ENCODE assay signal across 21 mouse cellular contexts in genomic region chr19:34556621-34557020, GRCm38 (mm10). TPM values are rescaled to one million over a fixed set of nuclear protein-coding genes. Genes with fewer than 3 reads are reported as not detected.
DNase-seq lines count a peak whose midpoint lies in the region; ATAC-seq lines count a peak whose summit lies in the region.
"Had no signal": no experiment of that assay in that cellular context is flagged by ENCODE, and none has a peak within 500 bp of the region (broad histone marks: within the 10 kb centered on the region; RNA-seq: fewer than 3 reads in every experiment).

No protein-coding gene starts in this region.

- no peaks in the 10 kb centered on the region for H3K9me3 ChIP-seq in forebrain, embryonic 16.5 days (ENCODE audit: control insufficient read depth, low read length)
- H3K9me3 ChIP-seq: embryonic facial prominence, embryonic 12.5 days; hindbrain, embryonic 10.5 days; stomach, embryonic 15.5 days had no signal

- H3K27me3 ChIP-seq in forebrain, embryonic 16.5 days (replicated peaks; ENCODE audit: control insufficient read depth, insufficient read depth, low read length) = no peaks in the 10 kb centered on the region
- H3K27me3 ChIP-seq: embryonic facial prominence, embryonic 12.5 days; stomach, embryonic 15.5 days had no signal

- no peak overlapping the region for H3K4me2 ChIP-seq in forebrain, embryonic 16.5 days (ENCODE audit: low read length)
- H3K4me2 ChIP-seq: embryonic facial prominence, embryonic 12.5 days; liver, embryonic 11.5 days; midbrain, embryonic 11.5 days; stomach, embryonic 15.5 days had no signal

- H3K4me1 ChIP-seq in forebrain, embryonic 16.5 days (replicated peaks; ENCODE audit: control insufficient read depth, insufficient read depth, low read length) = peaks cover 6% of the 10 kb centered on the region; the same call in 1 of the 2 replicates
- H3K4me1 ChIP-seq: stomach, embryonic 15.5 days had no signal

- no peaks in the 10 kb centered on the region for H3K36me3 ChIP-seq in forebrain, embryonic 16.5 days (ENCODE audit: control insufficient read depth, insufficient read depth)
- H3K36me3 ChIP-seq: embryonic facial prominence, embryonic 12.5 days; forebrain, embryonic 10.5 days; hindbrain, embryonic 10.5 days; stomach, embryonic 15.5 days had no signal

- H3K9ac ChIP-seq in forebrain, embryonic 16.5 days (replicated peaks; ENCODE audit: low read depth, low read length) = no peak overlapping the region
- H3K9ac ChIP-seq: embryonic facial prominence, embryonic 12.5 days; stomach, embryonic 15.5 days had no signal

- 66% methylated on average over 3 of the region's 3 CpGs for WGBS in forebrain, embryonic 16.5 days

- no peak overlapping the region for H3K4me3 ChIP-seq in forebrain, embryonic 16.5 days (replicated peaks; ENCODE audit: low read length)
- H3K4me3 ChIP-seq: embryonic facial prominence, embryonic 12.5 days; forebrain, embryonic 10.5 days; hindbrain, embryonic 10.5 days; stomach, embryonic 15.5 days had no signal

- intact Hi-C loops in heart, postnatal 25 days (cut with DNase I) = no loop called here

- no peak for ATAC-seq in forebrain, embryonic 16.5 days

- no peak overlapping the region for H3K27ac ChIP-seq in forebrain, embryonic 16.5 days (ENCODE audit: low read length)
- H3K27ac ChIP-seq: embryonic facial prominence, embryonic 12.5 days; forebrain, embryonic 10.5 days; hindbrain, embryonic 10.5 days; stomach, embryonic 15.5 days had no signal

- DNase-seq in kidney, postnatal 14 days = peak; percentile 18
- no peak for DNase-seq in kidney, adult 11 months
- peak; percentile 35 for DNase-seq in gastrocnemius, adult 18-20 months (ENCODE audit: low spot score)
- peak; percentile 41 for DNase-seq in gastrocnemius, postnatal 25 days
- DNase-seq in heart, postnatal 25 days (ENCODE audit: low spot score) = peak; percentile 31
- DNase-seq in right cerebral cortex, adult 18-20 months = no peak
- DNase-seq: adrenal gland, adult 2 months; cerebellum, adult 18-20 months; layer of hippocampus, postnatal 36 days; left cerebral cortex, postnatal 4 days; spleen, adult 18-20 months; thymus, postnatal 25 days had no signal

RNA-seq across cellular contexts. Expression of gene Ifit2, which starts 6.1 kb away (rescaled TPM):
- total RNA-seq in gastrocnemius, adult 18-20 months (2021) = under 1 TPM; 0.62 to 0.85 TPM
- 1 to 10 TPM in 1 of 2 experiments, under 1 TPM in 1; 0.92 to 1.7 TPM for total RNA-seq in gastrocnemius, postnatal 25 days (2021)
- 1 to 10 TPM; 3.5 to 3.6 TPM for total RNA-seq in heart, postnatal 25 days (2021)
- 9.0 and 10.5 TPM in 2 replicates for polyA plus RNA-seq in forebrain, embryonic 16.5 days (2015; fragmentation: Nextera tagmentation; extraction: Ambion mirVana)

RNA-seq across cellular contexts. Expression of gene Ifit3, which starts 26.7 kb away (rescaled TPM):
- total RNA-seq in gastrocnemius, adult 18-20 months (2021) = under 1 TPM; 0.71 to 0.88 TPM
- under 1 TPM; 0.88 to 0.95 TPM for total RNA-seq in gastrocnemius, postnatal 25 days (2021)
- total RNA-seq in heart, postnatal 25 days (2021) = 1 to 10 TPM; 3.8 to 4.0 TPM
- 1.3 TPM in 2 replicates for polyA plus RNA-seq in forebrain, embryonic 16.5 days (2015; fragmentation: Nextera tagmentation; extraction: Ambion mirVana)

RNA-seq across cellular contexts. Expression of gene Lipa, which starts 29.3 kb away (rescaled TPM):
- total RNA-seq in gastrocnemius, adult 18-20 months (2021) = 1 to 10 TPM; 4.6 to 5.3 TPM
- total RNA-seq in gastrocnemius, postnatal 25 days (2021) = 1 to 10 TPM; 6.5 to 9.7 TPM
- total RNA-seq in heart, postnatal 25 days (2021) = 10 to 100 TPM; 21.0 to 25.6 TPM
- 14.2 and 16.0 TPM in 2 replicates for polyA plus RNA-seq in forebrain, embryonic 16.5 days (2015; fragmentation: Nextera tagmentation; extraction: Ambion mirVana)

RNA-seq across cellular contexts. Expression of gene Ifit1bl1, which starts 45.1 kb away (rescaled TPM):
- total RNA-seq in gastrocnemius, adult 18-20 months (2021) = not detected
- total RNA-seq in gastrocnemius, postnatal 25 days (2021) = not detected
- total RNA-seq in heart, postnatal 25 days (2021) = 1 to 10 TPM in 1 of 2 experiments, under 1 TPM in 1; 0.84 to 1.2 TPM
- polyA plus RNA-seq in forebrain, embryonic 16.5 days (2015; fragmentation: Nextera tagmentation; extraction: Ambion mirVana) = 0.65 and 0.98 TPM in 2 replicates
- total RNA-seq: ES-E14 had no signal
- polyA plus RNA-seq: hindbrain, embryonic 10.5 days had no signal

RNA-seq across cellular contexts. Expression of gene Ifit3b, which starts 51.1 kb away (rescaled TPM):
- 1 to 10 TPM; 1.4 to 2.0 TPM for total RNA-seq in gastrocnemius, adult 18-20 months (2021)
- total RNA-seq in gastrocnemius, postnatal 25 days (2021) = under 1 TPM; 0.23 to 0.70 TPM
- total RNA-seq in heart, postnatal 25 days (2021) = 1 to 10 TPM; 1.1 TPM
- polyA plus RNA-seq in forebrain, embryonic 16.5 days (2015; fragmentation: Nextera tagmentation; extraction: Ambion mirVana) = 0.30 TPM in 1 of 2 replicates, not detected in the other
- total RNA-seq: ES-E14 had no signal
- polyA plus RNA-seq: forebrain, embryonic 10.5 days; hindbrain, embryonic 10.5 days; liver, embryonic 11.5 days; lung, embryonic 16.5 days had no signal

Comparison
In these comparisons a context has a peak if more than half of its experiments do, and no peak if none do; other contexts are left out.
1. DNase-seq: peak in kidney, postnatal 14 days (single experiment), gastrocnemius, adult 18-20 months (single experiment), gastrocnemius, postnatal 25 days (single experiment) and heart, postnatal 25 days (single experiment); none in kidney, adult 11 months (single experiment) and right cerebral cortex, adult 18-20 months (single experiment).